Mouse (Mus musculus) C2C12 (cell line): ENCODE results near the gene Cdyl2.

Source experiments
- CTCF ChIP-seq: IDR thresholded peaks from one replicate; pipeline ENCODE4 v1.5.1; 2011; ENCODE audit not compliant: control insufficient read depth, insufficient read depth, insufficient read length
- MAX ChIP-seq: IDR thresholded peaks from one replicate; pipeline ENCODE4 v1.6.1; 2011; ENCODE audit warnings: mild to moderate bottlenecking, control low read depth
- MYOG ChIP-seq: IDR thresholded peaks from one replicate; pipeline ENCODE4 v1.6.1; 2011; ENCODE audit not compliant: control insufficient read depth, insufficient read length; ENCODE audit errors: extremely low read depth
- USF1 ChIP-seq: IDR thresholded peaks from one replicate; pipeline ENCODE4 v1.6.1; 2011; ENCODE audit warnings: low read depth, mild to moderate bottlenecking, control low read depth, moderate library complexity

DNA sequence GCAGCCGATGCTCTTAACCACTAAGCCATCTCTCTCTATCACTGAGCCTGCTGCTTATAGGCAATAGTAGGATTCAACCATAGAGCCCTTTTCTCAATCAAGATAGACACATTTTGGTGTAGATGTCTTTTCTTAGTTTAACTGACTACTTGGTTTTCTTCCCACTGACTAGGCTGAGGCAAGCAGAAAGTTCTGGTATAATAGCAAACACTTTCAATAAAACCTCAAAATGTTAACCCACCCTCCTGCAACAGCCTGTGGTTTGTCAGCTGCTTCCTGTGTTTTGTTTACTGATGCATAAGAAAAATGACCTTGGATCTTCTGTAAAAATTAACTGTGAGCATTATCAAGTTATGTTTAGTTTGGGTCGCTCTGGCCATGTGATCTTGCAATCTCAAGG is 11.3 kb downstream of the Cdyl2 start:
- no peak for TF ChIP-seq CTCF
- TF ChIP-seq MYOG: no peak
- TF ChIP-seq MAX: no peak
- no peak for TF ChIP-seq USF1
